Mouse (Mus musculus) embryonic facial prominence, embryonic 13.5 days (tissue): ENCODE results near the gene Kirrel3. TPM values are rescaled to one million over a fixed set of nuclear protein-coding genes. Genes with fewer than 3 reads are reported as not detected.

Source experiments
- ATAC-seq: fragments of 200-750 bp; cut with Nextera tagmentation; 2 replicates; pipeline ENCODE4 v1.8.0; 2017; ENCODE audit warnings: low read depth; ENCODE audit not compliant: insufficient number of reproducible peaks, insufficient read depth, low FRiP score, low TSS enrichment
- H3K27ac ChIP-seq: fragments of 300-500 bp; sonication (generic); 2 replicates; pipeline ENCODE4 v1.5.1; 2015; ENCODE audit warnings: moderate library complexity, mild to moderate bottlenecking, inconsistent platforms
- H3K27me3 ChIP-seq: fragments of 300-500 bp; sonication (generic); 2 replicates; pipeline ENCODE4 v1.6.1; 2015; ENCODE audit warnings: mild to moderate bottlenecking, inconsistent platforms
- H3K36me3 ChIP-seq: fragments of 300-500 bp; sonication (generic); 2 replicates; pipeline ENCODE4 v1.6.1; 2015; ENCODE audit warnings: mild to moderate bottlenecking, inconsistent platforms
- H3K4me1 ChIP-seq: fragments of 300-500 bp; sonication (generic); 2 replicates; pipeline ENCODE4 v1.6.1; 2015; ENCODE audit warnings: inconsistent platforms
- H3K4me2 ChIP-seq: fragments of 300-500 bp; sonication (generic); 2 replicates; pipeline ENCODE4 v1.6.1; 2015; ENCODE audit warnings: moderate library complexity, mild to moderate bottlenecking, inconsistent platforms
- H3K4me3 ChIP-seq: fragments of 300-500 bp; sonication (generic); 2 replicates; pipeline ENCODE4 v1.5.1; 2015; ENCODE audit warnings: mild to moderate bottlenecking, inconsistent platforms
- H3K9ac ChIP-seq: fragments of 300-500 bp; sonication (generic); 2 replicates; pipeline ENCODE4 v1.6.1; 2015; ENCODE audit warnings: mild to moderate bottlenecking, inconsistent platforms
- H3K9me3 ChIP-seq: fragments of 300-500 bp; sonication (generic); 2 replicates; pipeline ENCODE4 v1.6.1; 2016; ENCODE audit warnings: inconsistent platforms
- WGBS: fragments of 180-500 bp; shearing (Covaris S2); methylation state at CpG from one replicate; pipeline ENCODE4 v1.1.7; 2015; ENCODE audit warnings: mixed read lengths; 5-methylcytosine and 5-hydroxymethylcytosine counted together
- polyA plus RNA-seq: library from polyadenylated mRNA; unstranded; fragments of >200 nt; fragmentation: Nextera tagmentation; extraction: Ambion mirVana; gene quantifications from 2 replicates; pipeline ENCODE4 v1.2.1, GENCODE M21; 2015

Gene Kirrel3
- polyA plus RNA-seq, 1 experiment from 2014 or later = 7.9 TPM

GRCm38 (mm10) chr9:34995078-34995477, 509.4 kb downstream of the Kirrel3 start:
- Histone ChIP-seq H3K9ac (no peak overlapping the region), H3K9me3 (no peaks in the 10 kb centered on the region), H3K36me3 (no peaks in the 10 kb centered on the region), H3K4me3 (no peak overlapping the region), H3K4me1 (peaks cover 29% of the 10 kb centered on the region), H3K4me2 (no peak overlapping the region), H3K27ac (no peak overlapping the region), H3K27me3 (no peaks in the 10 kb centered on the region)
- 65% methylated on average over 2 of the region's 2 CpGs for WGBS
- no peak for ATAC-seq

GRCm38 (mm10) chr9:34995660-34996378, 510.1 kb downstream of the Kirrel3 start:
- Histone ChIP-seq H3K4me2 (no peak overlapping the region), H3K9me3 (no peaks in the 10 kb centered on the region), H3K27ac (no peak overlapping the region), H3K36me3 (no peaks in the 10 kb centered on the region), H3K4me1 (peaks cover 29% of the 10 kb centered on the region), H3K27me3 (no peaks in the 10 kb centered on the region), H3K4me3 (no peak overlapping the region), H3K9ac (no peak overlapping the region)
- 52% methylated on average over 15 of the region's 15 CpGs for WGBS
- no peak for ATAC-seq

GRCm38 (mm10) chr9:34997880-34998865, 512.5 kb downstream of the Kirrel3 start:
- 37% methylated on average over 9 of the region's 9 CpGs for WGBS
- H3K4me1 ChIP-seq = peaks cover 29% of the 10 kb centered on the region

GRCm38 (mm10) chr9:35004113-35004512, 518.4 kb downstream of the Kirrel3 start:
- Histone ChIP-seq H3K36me3 (no peaks in the 10 kb centered on the region), H3K27me3 (no peaks in the 10 kb centered on the region), H3K4me1 (peaks cover 14% of the 10 kb centered on the region), H3K9ac (no peak overlapping the region), H3K9me3 (peaks cover 4% of the 10 kb centered on the region; the same call in 1 of the 2 replicates), H3K27ac (no peak overlapping the region), H3K4me2 (no peak overlapping the region), H3K4me3 (no peak overlapping the region)
- WGBS = 64% methylated on average over 4 of the region's 4 CpGs
- no peak for ATAC-seq

More at GRCm38 (mm10) chr9:34997880-34998865, 512.5 kb downstream of the Kirrel3 start:
- no peak; the same call in 1 of the 2 replicates for ATAC-seq
- no peaks in the 10 kb centered on the region for H3K27me3 ChIP-seq
- H3K9me3 ChIP-seq = peaks cover 4% of the 10 kb centered on the region; the same call in 1 of the 2 replicates
- H3K9ac ChIP-seq = no peak overlapping the region
- H3K4me3 ChIP-seq = no peak overlapping the region
- H3K36me3 ChIP-seq = no peaks in the 10 kb centered on the region
- no peak overlapping the region for H3K4me2 ChIP-seq
- no peak overlapping the region for H3K27ac ChIP-seq

- peaks cover 14% of the 10 kb centered on the region for H3K4me1 ChIP-seq
- 74% methylated on average over 14 of the region's 14 CpGs for WGBS
- H3K36me3 ChIP-seq = no peaks in the 10 kb centered on the region
- no peak overlapping the region for H3K9ac ChIP-seq
- no peak for ATAC-seq
- no peak overlapping the region for H3K4me3 ChIP-seq
- H3K27ac ChIP-seq = no peak overlapping the region
- no peaks in the 10 kb centered on the region for H3K9me3 ChIP-seq
- no peaks in the 10 kb centered on the region for H3K27me3 ChIP-seq
- no peak overlapping the region for H3K4me2 ChIP-seq
These were observed 522.1 kb downstream of the Kirrel3 start for GRCm38 (mm10) chr9:35007697-35008341.

GRCm38 (mm10) chr9:35016762-35017161, 531.1 kb downstream of the Kirrel3 start:
- Histone ChIP-seq H3K9ac (no peak overlapping the region), H3K4me1 (peaks cover 14% of the 10 kb centered on the region), H3K27ac (no peak overlapping the region), H3K9me3 (no peaks in the 10 kb centered on the region), H3K4me3 (no peak overlapping the region), H3K27me3 (peaks cover 8% of the 10 kb centered on the region; the same call in 1 of the 2 replicates), H3K4me2 (no peak overlapping the region), H3K36me3 (no peaks in the 10 kb centered on the region)
- 57% methylated on average over 4 of the region's 4 CpGs for WGBS
- no peak for ATAC-seq

GRCm38 (mm10) chr9:35017563-35017962, 531.9 kb downstream of the Kirrel3 start:
- Histone ChIP-seq H3K9me3 (no peaks in the 10 kb centered on the region), H3K4me1 (peaks cover 14% of the 10 kb centered on the region), H3K4me3 (no peak overlapping the region), H3K27ac (no peak overlapping the region), H3K27me3 (peaks cover 8% of the 10 kb centered on the region; the same call in 1 of the 2 replicates), H3K36me3 (no peaks in the 10 kb centered on the region), H3K4me2 (peak overlapping the region; percentile 40), H3K9ac (0 out of 2 replicates have a peak overlapping the region, but pooled peaks have one; percentile 21)
- no peak for ATAC-seq
- 28% methylated on average over 13 of the region's 13 CpGs for WGBS

- Histone ChIP-seq H3K27ac (no peak overlapping the region), H3K27me3 (peaks cover 8% of the 10 kb centered on the region; the same call in 1 of the 2 replicates), H3K36me3 (no peaks in the 10 kb centered on the region), H3K4me2 (peak overlapping the region; percentile 40), H3K4me1 (peaks cover 14% of the 10 kb centered on the region), H3K9me3 (no peaks in the 10 kb centered on the region), H3K9ac (no peak overlapping the region), H3K4me3 (no peak overlapping the region)
- no peak for ATAC-seq
- WGBS = 46% methylated on average over 5 of the region's 5 CpGs
These were observed 532.4 kb downstream of the Kirrel3 start for GRCm38 (mm10) chr9:35018056-35018455.

- Histone ChIP-seq H3K4me2 (no peak overlapping the region), H3K9me3 (no peaks in the 10 kb centered on the region), H3K27me3 (peaks cover 14% of the 10 kb centered on the region), H3K27ac (no peak overlapping the region), H3K9ac (no peak overlapping the region), H3K4me3 (no peak overlapping the region), H3K36me3 (no peaks in the 10 kb centered on the region), H3K4me1 (peaks cover 15% of the 10 kb centered on the region)
- ATAC-seq = no peak
- WGBS = 14% methylated on average over 3 of the region's 3 CpGs
These were observed 533.7 kb downstream of the Kirrel3 start for GRCm38 (mm10) chr9:35019372-35019771.

- no peak overlapping the region for H3K9ac ChIP-seq
- H3K4me1 ChIP-seq = peaks cover 23% of the 10 kb centered on the region
- 62% methylated on average over 11 of the region's 11 CpGs for WGBS
- H3K27me3 ChIP-seq = peaks cover 16% of the 10 kb centered on the region
- ATAC-seq = no peak
- no peak overlapping the region for H3K4me3 ChIP-seq
- no peaks in the 10 kb centered on the region for H3K9me3 ChIP-seq
- no peaks in the 10 kb centered on the region for H3K36me3 ChIP-seq
- no peak overlapping the region for H3K4me2 ChIP-seq
- H3K27ac ChIP-seq = no peak overlapping the region
These were observed 534.4 kb downstream of the Kirrel3 start for GRCm38 (mm10) chr9:35020015-35020653.

- Histone ChIP-seq H3K9ac (no peak overlapping the region), H3K4me2 (no peak overlapping the region), H3K27ac (no peak overlapping the region), H3K27me3 (peaks cover 14% of the 10 kb centered on the region), H3K4me3 (no peak overlapping the region), H3K9me3 (no peaks in the 10 kb centered on the region), H3K4me1 (peaks cover 39% of the 10 kb centered on the region), H3K36me3 (no peaks in the 10 kb centered on the region)
- ATAC-seq = no peak
- 92% methylated on average over 1 of the region's 1 CpGs for WGBS
These were observed 536.0 kb downstream of the Kirrel3 start for GRCm38 (mm10) chr9:35021744-35022143.
